Mouse (Mus musculus) central nervous system, embryonic 11.5 days (tissue): ENCODE results near the gene Faap100. TPM values are rescaled to one million over a fixed set of nuclear protein-coding genes. Genes with fewer than 3 reads are reported as not detected.

Experiments used
- polyA plus RNA-seq: library from polyadenylated mRNA; depleted of rRNA; stranded (reverse); fragments of >200 nt; gene quantifications from 2 replicates; pipeline ENCODE4 v1.2.3, GENCODE M21; 2012; rRNA removed

The Faap100 gene
- polyA plus RNA-seq: 26.2 and 38.4 TPM in 2 replicates

GRCm38 (mm10) chr11:120378611-120379540, at the start of gene Faap100:
TSS of gene Faap100 (minus strand) at chr11:120378764.

GRCm38 (mm10) chr11:120361295-120361694, 17.3 kb downstream of the Faap100 start, which contains the start of gene Fscn2:
TSS of gene Fscn2 (plus strand) at chr11:120361534.

GRCm38 (mm10) chr11:120347791-120348683, 30.5 kb downstream of the Faap100 start, which contains the start of gene Actg1:
TSS of gene Actg1 (minus strand) at chr11:120348542.

Other genes starting within 250 kb of the Faap100 start
- gene Slc38a10, start 227.4 kb downstream of the Faap100 start, polyA plus RNA-seq: 84.8 and 125 TPM in 2 replicates
- 40.3 and 44.1 TPM in 2 replicates for gene Bahcc1, start 145.8 kb downstream of the Faap100 start, polyA plus RNA-seq
- gene Actg1, start 30.2 kb downstream of the Faap100 start, polyA plus RNA-seq: 1,155 and 2,096 TPM in 2 replicates
- 0.23 and 0.48 TPM in 2 replicates for gene Fscn2, start 17.2 kb downstream of the Faap100 start, polyA plus RNA-seq
- 43.1 and 58.4 TPM in 2 replicates for gene Nploc4, start 58.9 kb upstream of the Faap100 start, polyA plus RNA-seq
- 0.11 and 0.24 TPM in 2 replicates for gene Tspan10, start 63.9 kb upstream of the Faap100 start, polyA plus RNA-seq
- gene Pde6g, start 74.7 kb upstream of the Faap100 start, polyA plus RNA-seq: 0.35 and 0.37 TPM in 2 replicates
- 6.9 and 7.4 TPM in 2 replicates for gene Oxld1, start 79.3 kb upstream of the Faap100 start, polyA plus RNA-seq
- gene Ccdc137, start 79.4 kb upstream of the Faap100 start, polyA plus RNA-seq: 36.2 and 42.9 TPM in 2 replicates
- gene Arl16, start 88.8 kb upstream of the Faap100 start, polyA plus RNA-seq: 30.2 and 41.6 TPM in 2 replicates
- 106 and 125 TPM in 2 replicates for gene Mrpl12, start 105.8 kb upstream of the Faap100 start, polyA plus RNA-seq
- 39.4 and 50.5 TPM in 2 replicates for gene Slc25a10, start 113.1 kb upstream of the Faap100 start, polyA plus RNA-seq
- gene Gcgr, start 151.9 kb upstream of the Faap100 start, polyA plus RNA-seq: 1.2 and 1.7 TPM in 2 replicates
- 164 and 177 TPM in 2 replicates for gene Mcrip1, start 171.0 kb upstream of the Faap100 start, polyA plus RNA-seq
- not detected in 2 replicates for gene Ppp1r27, start 172.4 kb upstream of the Faap100 start, polyA plus RNA-seq
- gene P4hb, start 194.5 kb upstream of the Faap100 start, polyA plus RNA-seq: 365 and 391 TPM in 2 replicates
- gene Arhgdia, start 202.9 kb upstream of the Faap100 start, polyA plus RNA-seq: 303 and 501 TPM in 2 replicates
- gene Alyref, start 219.6 kb upstream of the Faap100 start, polyA plus RNA-seq: 300 and 546 TPM in 2 replicates
- 138 and 143 TPM in 2 replicates for gene Anapc11, start 219.7 kb upstream of the Faap100 start, polyA plus RNA-seq
- gene Npb, start 229.7 kb upstream of the Faap100 start, polyA plus RNA-seq: 1.4 TPM in 2 replicates
- gene Pcyt2, start 239.2 kb upstream of the Faap100 start, polyA plus RNA-seq: 132 and 188 TPM in 2 replicates
- 44.4 and 107 TPM in 2 replicates for gene Sirt7, start 246.5 kb upstream of the Faap100 start, polyA plus RNA-seq